Mouse (Mus musculus): ENCODE measurements around the gene Gm28374.
"Not testable (repeated sequence)": the region's sequence is repeated elsewhere in the genome, so short reads cannot be mapped to it uniquely, and the experiment has no call there.

Gene Gm28374

DNA sequence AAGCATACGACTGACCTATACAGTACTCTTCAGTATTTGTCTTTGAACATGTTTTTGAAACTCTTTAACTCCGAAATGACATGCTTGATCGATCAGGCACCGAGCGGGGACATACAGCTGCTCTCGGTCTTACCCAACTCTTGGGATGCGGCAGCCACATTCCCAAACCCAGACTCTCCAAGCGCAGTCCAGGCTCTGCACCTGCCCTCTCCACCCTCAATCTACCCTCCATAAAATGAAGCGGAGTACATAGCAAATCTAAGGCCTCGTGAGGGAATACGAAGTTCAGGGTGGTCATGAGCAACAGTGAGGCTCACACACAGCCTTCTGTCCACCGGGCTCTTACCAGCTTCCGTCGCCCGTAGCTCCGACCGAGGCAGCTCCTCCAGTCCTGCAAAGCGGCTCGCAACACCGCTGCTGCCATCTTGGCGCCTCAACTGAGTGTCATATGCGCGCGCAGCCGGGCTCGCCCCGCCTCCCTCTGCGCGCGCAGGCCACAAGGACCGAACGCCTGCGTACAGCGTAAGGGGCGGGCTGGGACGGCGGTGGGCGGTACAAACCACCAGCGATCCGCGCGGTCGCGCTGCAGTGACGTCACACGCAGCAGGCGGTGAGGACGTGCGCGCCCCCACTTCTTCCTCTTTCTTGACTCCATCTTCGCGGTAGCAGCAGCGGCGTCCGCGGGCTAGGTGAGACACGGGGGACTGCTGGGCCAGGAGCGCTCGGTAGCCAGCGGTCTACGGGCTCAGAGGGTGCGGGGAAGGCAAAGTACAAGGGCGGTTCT is 24.6 kb downstream of the Gm28374 start, which contains the start of the genes Mrpl49 and Fau:
Gene Mrpl49 (minus strand): TSS at position 473 of the 784 bp plus-strand sequence.
Gene Fau (plus strand): TSS at position 532 of the 784 bp plus-strand sequence.
- peak; percentile 96 for DNase-seq (ENCODE audit: low read depth, low spot score)

DNA sequence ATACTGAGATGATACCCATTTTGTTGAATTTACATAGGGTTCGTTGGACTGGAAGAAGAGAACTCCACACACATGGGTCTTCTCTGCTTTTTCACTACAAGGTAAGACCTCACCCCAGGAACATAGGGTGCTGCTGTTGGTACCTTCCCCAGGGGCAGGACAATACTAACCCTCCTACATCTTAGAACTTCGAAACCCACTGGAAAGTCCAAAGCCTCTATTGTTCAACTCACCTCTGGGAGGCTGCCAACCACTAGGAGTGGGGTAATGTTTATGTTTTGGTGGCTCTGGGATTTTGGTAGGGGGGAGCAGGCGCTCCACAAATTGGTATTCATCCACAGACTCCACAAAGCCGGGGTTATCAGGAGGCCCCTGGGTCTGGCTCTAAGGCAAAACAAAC is 25.4 kb downstream of the Gm28374 start:
- DNase-seq (ENCODE audit: low read depth, low spot score), result no peak

DNA sequence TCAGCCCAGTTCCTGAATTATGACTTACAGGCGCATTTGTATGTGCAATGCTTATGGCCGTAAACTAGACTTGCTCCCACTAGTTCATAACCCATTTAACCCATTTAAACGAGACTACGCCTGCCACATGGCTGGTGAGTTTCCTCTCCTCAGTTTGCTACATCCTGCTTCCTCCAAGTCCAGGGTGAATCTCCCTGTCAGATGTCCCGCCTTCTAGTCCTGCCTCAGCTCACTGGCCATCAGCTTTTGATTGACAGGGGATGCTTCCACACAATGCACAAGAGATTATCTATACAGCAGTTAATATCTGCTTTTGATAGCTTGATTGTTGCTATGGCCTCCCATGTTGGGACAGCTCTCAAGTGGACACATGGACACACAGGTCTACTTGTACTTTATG is 27.8 kb downstream of the Gm28374 start:
- DNase-seq (ENCODE audit: low read depth, low spot score), result no peak

DNA sequence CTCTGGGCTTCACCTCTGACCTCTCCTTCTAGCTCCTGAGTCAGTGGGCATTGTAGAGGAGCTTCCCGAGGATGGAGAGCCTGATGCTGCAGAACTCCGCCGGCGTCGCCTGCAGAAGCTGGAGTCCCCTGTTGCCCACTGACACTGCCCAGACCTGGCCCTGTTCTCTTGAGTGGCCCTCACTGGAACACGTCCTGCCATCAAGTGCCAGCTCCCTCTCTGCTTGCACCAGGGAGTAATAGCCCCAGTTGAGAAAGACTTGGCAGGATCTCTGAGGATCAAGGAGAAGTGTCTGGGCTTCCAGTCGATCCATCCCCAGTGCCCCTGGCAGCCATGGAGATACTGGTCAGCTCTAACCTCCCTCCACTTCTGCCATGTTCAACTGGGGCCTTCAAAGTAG is 29.5 kb downstream of the Gm28374 start:
- no peak for DNase-seq (ENCODE audit: low read depth, low spot score)

DNA sequence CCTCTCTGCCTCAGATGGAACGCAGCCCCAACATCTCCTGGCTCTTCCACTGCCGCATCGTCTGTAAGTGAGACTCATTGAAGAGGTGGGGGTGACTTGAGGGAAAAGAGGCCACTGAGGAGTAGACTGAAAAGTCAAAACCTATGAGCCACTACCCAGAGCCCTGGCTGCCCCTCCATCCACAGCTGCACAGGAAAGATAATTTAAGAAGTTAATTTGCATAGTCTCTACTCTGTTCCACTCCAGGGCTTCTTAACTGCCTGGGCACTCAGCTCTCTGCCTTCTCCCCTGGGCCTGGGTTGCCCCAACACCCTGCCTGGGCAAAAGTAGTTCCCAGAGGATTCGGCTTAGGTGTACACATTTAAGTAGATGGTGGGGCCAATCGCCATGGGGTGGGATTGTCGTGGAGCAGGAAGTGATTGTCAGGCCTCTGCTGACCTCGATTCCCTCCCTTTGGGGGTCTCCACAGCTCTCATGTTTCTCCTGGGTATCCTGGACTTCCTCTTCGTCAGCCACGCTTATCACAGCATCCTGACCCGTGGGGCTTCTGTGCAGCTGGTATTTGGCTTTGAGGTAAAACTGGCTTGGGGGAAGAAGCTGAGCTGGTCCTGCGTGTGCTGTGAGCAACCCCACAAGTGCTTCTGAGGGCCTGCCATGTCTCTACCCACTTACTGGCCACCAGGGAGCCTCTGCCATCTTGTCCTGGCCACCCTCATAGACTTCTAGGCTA is 33.2 kb downstream of the Gm28374 start:
- DNase-seq (ENCODE audit: low read depth, low spot score), result no peak

DNA sequence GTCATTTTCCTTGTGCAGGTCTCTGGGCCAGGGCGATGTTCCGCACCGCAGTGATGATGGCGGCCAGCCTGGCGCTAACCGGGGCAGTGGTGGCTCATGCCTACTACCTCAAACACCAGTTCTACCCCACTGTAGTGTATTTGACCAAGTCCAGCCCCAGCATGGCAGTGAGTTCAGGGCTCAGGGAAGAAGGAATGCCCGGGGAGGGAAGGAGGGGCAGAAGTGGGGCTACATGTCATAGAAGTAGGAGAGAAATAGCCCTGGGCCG is 34.2 kb downstream of the Gm28374 start:
- no peak for DNase-seq (ENCODE audit: low read depth, low spot score)

DNA sequence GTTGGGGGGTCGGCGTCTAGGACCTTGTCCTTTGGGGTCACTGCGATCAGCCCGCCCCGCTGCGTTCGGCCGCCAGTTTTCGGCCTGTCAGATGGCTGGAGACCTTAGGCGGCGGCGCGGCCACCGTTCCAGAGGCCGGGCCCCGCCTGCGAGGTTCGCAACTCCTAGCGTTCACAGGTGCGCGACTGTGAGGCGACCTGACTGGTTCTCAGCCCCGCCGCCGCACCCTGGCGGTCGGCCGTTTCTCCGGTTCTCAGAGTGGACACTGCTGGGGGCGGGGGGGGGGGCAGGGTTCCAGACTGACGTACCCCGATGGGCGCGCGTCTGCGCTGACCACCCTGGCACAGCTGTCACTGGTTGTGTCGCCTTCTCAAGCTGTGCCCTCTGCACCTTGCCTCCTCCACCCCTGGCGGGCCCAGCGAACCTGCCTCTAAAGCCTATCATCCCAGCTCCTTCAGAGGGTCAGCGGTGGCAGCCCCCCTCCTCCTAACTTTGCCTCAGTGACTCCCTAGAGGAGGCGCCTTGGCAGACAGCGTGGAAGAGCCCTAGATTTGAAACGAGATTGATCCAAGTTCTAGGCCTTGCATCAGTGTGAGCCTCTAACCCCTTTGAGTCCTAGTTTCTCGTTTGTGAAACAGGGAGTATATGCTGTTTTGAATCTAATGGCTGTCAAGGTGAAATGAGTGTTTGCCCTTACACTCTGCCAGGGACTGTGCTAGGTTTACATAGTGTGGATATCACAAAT is 34.7 kb downstream of the Gm28374 start:
- no peak for DNase-seq (ENCODE audit: low read depth, low spot score)

DNA sequence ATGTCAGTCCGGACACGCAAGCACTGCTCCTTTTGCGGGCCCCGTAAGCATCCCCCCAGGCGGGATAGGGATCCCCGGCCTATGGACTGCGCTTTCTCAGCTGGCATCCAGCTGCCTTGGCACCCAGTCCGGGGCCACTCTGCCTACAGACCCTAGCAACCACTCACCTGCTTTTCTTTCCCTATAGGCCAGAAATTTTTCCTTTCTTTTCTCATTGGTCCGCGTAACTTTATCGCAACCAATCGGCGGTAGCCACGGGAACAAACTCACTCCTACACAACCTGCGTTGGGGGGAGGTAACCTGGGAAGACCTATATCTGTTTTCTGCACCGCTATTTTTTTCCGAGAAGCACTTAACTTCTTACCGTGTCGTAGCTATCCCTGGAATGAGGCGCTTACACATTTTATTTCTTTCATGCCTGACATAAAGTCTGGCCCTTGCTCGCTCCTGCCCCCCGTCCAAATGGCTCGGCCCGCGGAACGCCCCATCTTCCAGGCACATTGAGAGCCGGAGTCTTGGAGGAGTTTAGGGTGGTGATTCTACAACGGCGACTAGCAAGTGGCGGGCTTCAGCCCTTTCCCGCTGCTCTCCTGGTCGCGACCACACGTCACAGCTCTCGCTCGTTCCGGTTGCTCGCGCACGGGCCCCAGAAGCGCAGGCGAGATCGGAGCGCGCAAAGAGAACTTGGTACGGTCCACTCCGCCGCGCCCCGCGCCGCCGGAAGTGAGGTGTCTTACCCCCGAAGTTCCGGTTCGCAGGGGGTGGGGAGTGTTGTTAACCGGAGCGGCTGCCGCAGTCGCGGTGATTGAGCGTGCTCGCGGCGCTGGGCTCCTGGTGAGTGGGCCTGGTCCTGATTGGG is 35.5 kb downstream of the Gm28374 start, which contains the start of gene Syvn1:
Gene Syvn1 (plus strand): TSS at position 283 of the 860 bp plus-strand sequence.
- peak; percentile 87 for DNase-seq (ENCODE audit: low read depth, low spot score)

DNA sequence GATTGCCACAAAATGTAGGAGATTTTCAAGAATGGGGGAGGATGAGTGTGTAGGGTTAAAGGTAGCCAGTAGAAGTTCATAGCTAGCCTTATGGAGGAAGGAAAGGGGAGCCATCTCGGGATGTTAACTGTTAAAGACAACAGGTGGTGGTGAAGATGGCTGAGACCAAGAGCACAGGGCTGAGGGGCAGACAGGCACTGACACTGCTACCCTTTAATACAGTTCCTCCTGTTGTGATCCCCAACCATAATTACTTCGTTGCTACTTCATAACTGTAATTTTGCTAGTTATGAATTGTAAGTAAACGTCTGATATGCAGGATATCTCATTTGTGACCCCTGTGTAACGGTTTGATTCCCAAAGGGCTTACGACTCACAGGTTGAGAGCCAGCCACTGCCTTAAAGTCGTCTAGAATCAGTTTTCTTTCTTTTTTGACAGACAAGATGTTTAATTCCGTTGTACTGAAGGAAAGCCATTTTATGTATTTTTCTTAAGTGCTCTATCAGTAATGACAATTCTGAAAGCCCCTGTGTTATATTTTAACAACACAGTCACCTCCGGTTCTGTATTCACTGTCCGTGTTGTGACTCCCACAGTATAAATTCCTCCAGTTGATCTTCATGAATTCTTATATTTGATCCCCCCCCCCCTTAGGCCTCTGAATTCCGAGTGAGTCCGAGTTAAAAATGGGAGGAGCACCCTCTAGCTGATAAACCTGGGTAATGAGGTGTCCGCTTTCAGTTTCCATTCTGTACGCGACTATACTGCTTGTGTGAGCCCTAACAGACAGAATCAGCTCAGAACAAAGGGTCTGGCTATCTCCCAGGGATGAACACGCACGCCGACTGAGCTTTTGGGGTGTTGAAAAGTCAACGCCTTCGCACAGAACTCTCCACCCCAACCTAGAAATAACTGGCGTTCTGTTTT is 36.4 kb downstream of the Gm28374 start:
- DNase-seq (ENCODE audit: low read depth, low spot score), result no peak

DNA sequence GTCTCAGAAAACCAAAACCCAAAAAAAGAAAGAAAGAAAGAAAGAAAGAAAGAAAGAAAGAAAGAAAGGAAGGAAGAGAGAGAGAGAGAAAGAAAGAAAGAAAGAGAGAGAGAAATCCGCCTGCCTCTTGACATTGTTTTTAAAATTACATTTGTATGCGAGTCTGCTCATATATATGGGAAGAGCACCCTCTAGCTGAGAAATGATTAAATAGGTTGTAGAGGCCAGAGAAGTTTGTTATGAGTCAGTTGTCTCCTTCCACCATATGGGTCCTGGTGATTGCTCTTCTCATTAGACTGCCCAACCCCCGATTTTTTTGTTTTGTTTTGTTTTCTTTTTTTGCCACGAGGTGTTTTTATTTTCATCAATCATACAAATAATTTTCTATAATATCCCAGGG is 38.0 kb downstream of the Gm28374 start:
- not testable (repeated sequence) for DNase-seq (ENCODE audit: low read depth, low spot score)

DNA sequence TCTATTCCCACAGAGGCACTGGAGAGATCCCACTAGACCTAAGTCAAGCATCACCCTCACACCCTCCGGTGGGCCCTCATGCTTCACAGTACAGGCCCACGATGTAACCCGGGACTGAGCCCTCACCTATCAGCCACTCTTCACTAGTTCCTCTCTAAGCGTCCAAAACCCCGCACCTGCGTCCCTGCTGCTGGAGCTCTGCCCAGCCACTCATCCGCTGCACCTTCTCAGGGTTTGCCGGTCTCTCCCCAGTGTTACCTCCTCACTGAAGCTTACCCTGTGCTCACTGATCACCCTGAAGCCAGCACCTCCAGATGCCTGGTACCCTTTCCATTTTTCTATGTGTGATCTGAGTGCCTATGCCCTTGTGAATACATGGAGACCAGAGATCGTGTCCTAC is 39.8 kb downstream of the Gm28374 start:
- no peak for DNase-seq (ENCODE audit: low read depth, low spot score)

DNA sequence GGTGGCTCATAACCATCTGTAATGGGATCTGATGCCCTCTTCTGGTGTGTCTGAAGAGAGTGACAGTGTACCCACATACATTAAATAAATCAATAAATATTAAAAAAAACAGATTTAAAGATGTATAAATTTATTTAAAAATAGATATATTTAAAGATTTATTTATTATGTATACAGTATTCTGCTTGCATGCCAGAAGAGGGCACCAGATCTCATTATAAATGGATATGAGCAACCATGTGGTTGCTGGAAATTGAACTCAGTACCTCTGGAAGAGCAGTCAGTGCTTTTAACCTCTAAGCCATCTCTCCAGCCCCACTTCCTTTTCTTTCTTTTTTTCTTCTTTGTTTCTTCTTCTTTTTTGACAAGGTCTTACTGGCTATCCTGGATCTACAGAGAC is 42.1 kb downstream of the Gm28374 start:
- no peak for DNase-seq (ENCODE audit: low read depth, low spot score)

DNA sequence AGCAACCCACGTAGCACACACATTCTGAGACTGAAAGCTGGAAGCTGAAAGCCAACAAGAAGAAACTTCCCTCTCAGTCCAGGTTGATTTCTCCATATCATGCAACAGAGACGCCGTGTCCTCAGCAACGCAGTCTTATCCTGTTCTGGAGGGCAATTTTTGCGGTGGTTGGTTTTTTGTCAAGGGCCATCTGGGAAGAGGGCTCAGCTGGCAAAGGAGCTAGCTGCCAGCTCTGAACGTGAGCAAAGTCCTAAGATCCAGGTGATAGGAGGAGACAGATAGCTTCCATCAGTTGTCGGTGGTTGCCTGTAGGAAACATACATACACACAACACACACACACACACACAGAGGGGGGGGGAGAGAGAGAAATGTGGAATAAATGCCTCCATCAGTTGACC is 43.7 kb downstream of the Gm28374 start:
- no peak for DNase-seq (ENCODE audit: low read depth, low spot score)

DNA sequence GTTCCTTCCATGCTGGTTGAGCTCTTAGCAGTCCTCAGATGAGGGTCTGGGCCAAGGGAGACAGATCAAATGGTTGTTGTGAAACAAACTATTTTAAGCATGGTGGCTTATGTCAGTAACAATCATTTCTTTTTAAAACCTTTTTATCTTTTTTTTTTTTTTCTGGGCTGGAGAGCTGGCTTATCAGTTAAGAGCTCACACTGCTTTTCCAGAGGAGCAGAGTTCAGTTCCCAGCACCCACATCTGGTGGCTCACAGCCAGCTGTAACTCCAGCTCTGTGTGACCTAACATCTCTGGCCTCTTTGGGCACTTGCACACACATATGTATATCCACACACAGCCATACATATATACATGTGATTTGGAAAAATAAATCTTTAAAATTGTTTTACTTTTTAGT is 44.4 kb downstream of the Gm28374 start:
- DNase-seq (ENCODE audit: low read depth, low spot score), result no peak

DNA sequence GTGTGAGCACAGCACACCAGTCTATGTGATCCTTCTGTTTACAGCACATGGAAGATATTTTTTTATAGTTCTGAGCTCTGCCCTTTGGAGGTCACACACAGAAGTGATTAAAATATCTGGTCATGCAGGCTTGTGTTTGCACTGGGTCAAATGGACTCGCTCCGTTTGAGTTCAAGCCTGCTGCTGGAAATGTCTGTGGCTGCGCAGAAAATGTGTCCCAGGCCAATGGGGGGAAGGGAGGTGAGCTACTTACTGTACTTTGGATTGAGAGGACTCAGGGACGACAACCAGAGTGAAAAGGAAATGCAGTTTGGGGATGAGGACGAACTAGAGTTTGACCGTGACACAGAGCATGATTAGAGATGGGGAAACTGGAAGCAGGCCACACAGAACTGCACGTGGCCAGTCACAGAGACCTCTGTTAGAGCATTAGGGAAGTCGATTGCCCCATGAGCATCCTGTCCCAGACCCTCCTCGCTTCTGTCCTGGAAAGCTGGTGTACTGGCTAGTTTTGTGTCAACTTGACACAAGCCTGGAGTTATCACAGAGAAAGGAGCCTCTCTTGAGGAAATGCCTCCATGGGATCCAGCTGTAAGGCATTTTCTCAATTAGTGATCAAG is 46.0 kb downstream of the Gm28374 start:
- no peak for DNase-seq (ENCODE audit: low read depth, low spot score)

DNA sequence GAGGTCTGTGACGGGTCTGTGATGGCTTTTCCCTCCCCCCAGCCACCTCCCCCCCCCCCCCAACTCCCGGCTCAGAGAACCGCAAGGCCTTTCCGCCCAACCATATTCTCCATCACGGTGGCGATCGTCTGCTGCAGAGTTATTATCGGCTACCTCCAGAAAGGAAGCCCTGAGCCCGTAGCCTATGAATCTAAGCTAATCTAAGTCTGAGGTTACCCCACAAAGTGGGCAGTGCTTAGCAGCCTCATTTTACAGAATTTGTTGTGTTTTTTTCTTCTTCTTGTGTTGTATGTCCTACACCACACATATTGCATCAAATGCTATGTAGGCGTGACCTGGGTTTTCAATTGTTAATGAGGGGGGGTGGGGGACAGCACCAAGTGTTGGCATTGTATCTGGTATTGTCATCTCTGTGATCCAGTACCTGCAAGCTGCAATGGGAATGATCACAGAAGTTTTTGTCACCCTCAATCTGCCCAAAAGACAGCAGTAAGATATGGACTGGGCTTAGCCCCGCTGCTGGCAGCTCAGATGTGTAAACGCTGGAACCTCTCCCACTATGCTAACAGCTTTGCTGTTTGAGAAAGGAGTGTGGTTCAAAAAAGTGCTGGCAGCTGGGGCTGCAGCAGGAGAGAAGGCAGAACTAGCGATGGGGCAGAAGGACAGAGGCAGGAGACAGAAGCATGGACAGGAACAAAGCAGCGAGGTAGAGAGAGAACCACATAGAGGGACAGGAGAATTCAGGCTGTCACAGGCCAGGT is 51.4 kb downstream of the Gm28374 start:
- DNase-seq (ENCODE audit: low read depth, low spot score), result no peak

DNA sequence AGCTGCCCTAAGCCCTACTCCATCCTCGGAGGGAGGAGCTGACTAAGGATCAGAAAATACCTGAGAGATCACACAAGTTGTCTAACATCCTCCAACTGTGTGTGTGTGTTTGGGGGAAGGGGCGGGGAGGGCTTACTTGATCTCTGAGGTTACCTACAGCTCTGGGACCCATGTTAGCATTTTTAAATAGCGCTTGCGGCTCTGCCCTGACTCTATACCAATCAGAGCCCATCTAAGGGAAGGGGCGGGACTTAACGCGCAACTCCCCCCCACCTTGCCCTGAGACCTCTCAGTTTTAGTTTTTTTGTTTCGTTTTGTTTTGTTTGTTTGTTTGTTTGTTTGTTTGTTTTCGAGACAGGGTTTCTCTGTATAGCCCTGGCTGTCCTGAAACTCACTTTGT is 52.6 kb downstream of the Gm28374 start:
- DNase-seq (ENCODE audit: low read depth, low spot score), result no peak

DNA sequence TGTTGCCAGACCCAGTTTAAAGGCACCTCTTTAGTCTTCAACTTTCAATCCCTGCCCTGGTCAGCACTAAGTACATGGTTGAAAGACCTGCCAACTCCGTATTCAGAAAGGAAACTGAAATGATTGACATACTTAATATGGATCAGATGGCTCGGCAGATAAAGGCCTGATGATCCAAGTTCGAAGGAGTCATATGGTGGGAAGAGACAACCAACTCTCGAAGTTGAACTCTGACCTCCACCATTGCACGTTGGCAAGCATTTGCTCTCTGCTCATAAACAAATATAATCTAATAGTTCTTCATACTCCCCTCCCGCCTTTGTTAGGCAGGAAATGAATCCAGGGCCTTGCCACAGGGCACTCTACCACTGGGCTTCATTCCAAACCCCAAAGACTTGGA is 53.1 kb downstream of the Gm28374 start:
- DNase-seq (ENCODE audit: low read depth, low spot score), result no peak

Data from c-Kit-negative CD71-positive TER-119-positive erythroid progenitor cells, embryonic 14.5 days (primary cell).